Mouse (Mus musculus) left cerebral cortex, postnatal 4 days (tissue): Measurements from ENCODE around the gene Fam180a. TPM values are rescaled to one million over a fixed set of nuclear protein-coding genes. Genes with fewer than 3 reads are reported as not detected.

ENCODE experiments used
- DNase-seq: peaks from one replicate; pipeline ENCODE4 v3.0.0-alpha.2; 2022
- intact Hi-C: fragments of 180-260 bp; cut with DNase I; formaldehyde crosslinking; loops from one replicate; pipeline ENCODE4 v1.15.1; 2025
- total RNA-seq, 2 experiments: library from RNA; stranded (reverse); gene quantifications; 2 replicates each; pipeline ENCODE4 v1.2.3; 2021

Gene Fam180a
- total RNA-seq, 2 experiments from 2014 or later: 3.6 to 4.1 TPM

DNA sequence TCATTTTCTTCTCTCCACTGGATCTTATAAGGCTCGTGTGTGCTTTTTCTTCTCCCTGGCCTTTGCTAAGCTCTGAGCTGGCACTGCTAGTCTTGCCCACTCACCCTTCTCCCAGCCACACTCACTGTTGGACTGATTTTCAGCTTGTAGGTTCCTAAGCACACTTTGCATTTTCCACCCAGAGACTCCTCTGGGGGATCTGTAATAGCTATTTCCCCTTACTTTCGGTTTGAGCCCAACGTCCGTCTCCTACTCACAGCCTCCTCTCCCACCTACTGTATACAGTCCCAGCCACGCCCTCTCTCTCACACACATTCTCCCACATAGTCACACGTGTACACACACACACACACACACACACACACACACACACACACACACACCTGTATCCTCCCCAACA is 6.1 kb downstream of the Fam180a start:
- intact Hi-C loops: no loop called here
- DNase-seq: no peak

GRCm38 (mm10) chr6:35313520-35313919 is 12.4 kb downstream of the Fam180a start:
- intact Hi-C loops: no loop called here
- no peak for DNase-seq

DNA sequence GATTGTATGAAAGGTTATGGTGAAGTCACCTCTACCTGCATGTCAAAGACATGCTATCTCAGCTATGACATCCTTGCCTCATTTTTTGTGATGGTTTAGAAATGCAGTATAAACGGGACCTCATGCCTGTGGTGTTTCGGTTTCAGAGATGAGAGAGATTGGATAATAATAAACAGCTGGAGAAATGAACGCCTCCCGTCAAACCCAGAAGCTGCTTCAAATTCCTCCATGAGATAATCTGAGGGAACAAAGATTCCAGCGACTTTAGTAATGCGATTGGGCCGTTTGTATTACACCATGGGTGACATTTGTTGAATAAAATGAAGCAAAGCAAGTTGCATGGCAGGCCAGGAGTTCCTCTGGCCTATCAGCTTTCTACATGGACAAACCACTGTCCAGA is 16.5 kb downstream of the Fam180a start:
- no peak for DNase-seq
- intact Hi-C loops: no loop called here

DNA sequence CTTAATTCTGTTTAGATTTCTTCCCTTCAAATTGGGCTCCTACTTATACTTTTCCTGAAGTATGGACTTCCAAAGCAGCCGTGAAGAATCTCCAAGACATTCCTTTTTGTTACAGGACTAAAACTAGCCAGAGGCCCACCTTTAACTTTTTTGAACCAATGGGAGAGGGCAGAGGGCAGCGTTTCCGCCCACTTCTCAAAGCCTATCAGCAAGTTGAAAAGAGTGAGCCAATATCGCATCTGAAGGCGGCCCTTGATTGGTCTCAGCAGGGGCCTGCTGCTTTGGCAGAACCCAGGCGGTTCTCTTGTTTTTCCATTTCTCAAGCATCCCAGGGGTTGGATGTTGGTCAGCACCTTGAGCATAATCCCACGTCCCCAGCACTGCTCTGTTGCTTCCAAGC is 17.9 kb downstream of the Fam180a start, which contains the start of gene Slc13a4:
Gene Slc13a4 (minus strand): TSS at position 95 of the 400 bp plus-strand sequence.
- intact Hi-C loops: no loop called here
- DNase-seq: no peak

GRCm38 (mm10) chr6:35307136-35307535 is 18.8 kb downstream of the Fam180a start:
- intact Hi-C loops: no loop called here
- DNase-seq: peak; percentile 43

DNA sequence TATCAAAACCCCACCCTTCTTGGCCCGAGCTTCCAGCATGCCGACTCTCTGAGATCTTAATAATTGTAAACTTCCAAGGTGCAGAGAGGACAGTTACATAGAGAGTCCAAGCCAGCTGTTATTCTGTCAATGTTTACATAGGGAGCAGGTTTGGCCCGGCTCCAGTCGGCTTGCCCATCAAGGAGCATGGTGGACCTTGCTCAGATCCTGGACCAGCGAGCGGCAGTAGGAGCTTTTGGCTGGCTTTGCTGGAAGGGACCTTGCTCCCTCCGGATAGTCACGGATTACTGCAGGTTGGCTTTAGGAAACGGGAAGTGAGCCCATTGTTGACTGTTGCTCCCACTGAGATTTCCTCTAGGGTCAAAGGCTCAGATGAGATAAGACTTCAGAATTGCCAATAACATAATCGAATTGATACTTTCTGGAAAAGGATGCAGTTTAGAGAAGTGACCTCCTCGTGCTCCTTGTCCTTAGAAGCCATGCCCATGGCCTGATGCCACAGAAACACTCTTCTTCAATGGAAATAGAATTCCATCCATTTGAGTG is 22.5 kb downstream of the Fam180a start:
- no peak for DNase-seq
- intact Hi-C loops: no loop called here

DNA sequence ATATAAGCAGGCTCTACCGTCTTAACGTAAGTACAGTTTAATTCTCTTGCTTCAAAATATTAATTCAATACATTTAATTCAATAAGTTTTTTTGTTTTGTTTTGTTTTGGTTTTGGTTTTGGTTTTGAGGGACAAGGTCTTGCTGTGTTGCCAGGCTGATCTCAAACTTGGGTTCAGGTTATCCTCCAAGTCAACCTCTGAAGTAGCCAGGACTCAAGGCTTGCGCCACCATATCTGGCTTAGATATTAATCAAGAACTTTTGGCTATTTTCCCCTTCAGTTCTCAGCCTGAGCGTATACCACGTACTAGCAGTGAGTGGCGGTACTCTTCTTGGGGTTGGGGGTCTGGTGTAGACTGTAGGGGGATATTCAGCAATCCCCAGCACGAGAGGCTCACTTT is 23.4 kb downstream of the Fam180a start:
- intact Hi-C loops: no loop called here
- no peak for DNase-seq

GRCm38 (mm10) chr6:35298323-35298722 is 27.6 kb downstream of the Fam180a start:
- intact Hi-C loops: no loop called here
- no peak for DNase-seq

DNA sequence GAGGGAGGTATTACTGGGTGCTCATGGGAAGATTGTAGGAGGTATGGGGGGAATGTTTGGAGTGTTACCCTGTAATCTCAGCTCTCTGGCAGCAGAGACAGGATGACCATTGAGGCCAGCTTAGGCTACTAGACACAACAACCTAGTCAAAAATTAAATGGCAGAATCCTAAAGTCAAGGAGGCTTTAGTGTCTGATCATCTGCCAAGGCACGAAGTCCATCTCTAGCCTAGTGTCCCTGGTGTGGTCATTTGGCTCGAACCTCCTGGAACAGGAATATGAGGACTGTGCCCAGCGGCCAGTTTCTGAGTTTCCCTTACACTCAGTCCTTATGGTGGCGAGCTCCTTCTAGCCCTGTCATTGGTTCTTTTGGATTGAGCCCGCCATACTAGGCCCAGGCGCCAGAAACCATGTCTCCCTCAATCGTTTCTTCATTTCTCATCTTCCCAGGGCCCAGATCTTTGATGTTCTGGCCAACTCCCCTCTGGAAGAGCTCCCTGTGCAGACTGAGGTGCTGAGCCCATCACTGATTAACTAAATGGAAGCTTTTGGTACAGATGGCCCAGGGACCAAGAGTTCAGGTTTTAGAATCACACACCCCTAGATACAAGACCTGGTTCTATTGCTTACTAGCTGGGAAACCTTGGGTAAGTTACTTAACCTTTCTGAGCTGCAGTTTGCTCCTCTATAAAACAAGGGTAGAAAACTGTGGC is 28.3 kb downstream of the Fam180a start:
- DNase-seq: no peak
- intact Hi-C loops: no loop called here

GRCm38 (mm10) chr6:35297001-35297400 is 28.9 kb downstream of the Fam180a start:
- no peak for DNase-seq
- intact Hi-C loops: no loop called here

- intact Hi-C loops: no loop called here
- DNase-seq: no peak
Measured at GRCm38 (mm10) chr6:35294964-35295363, 31.0 kb downstream of the Fam180a start.

- DNase-seq: no peak
Measured at GRCm38 (mm10) chr6:35289676-35290075, 36.3 kb downstream of the Fam180a start.

DNA sequence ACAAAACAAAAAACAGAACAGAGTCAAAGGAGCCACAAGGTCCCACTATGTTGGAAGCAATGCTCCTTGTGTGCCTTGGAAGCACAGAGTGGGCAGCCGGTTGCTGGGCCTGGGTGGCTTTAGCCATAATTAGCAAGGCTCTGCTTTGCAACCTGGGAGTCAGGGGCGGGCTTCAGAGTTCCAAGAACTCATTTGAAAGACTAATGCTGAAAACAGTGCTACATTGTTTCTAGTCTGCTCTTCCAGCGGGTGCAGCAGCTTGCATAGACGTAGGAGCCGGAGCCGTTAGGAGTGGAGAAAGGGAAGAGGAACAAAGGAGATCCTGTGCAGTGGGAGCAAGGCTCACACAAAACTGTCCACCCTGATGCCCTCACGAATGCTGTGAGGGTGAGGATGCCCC is 37.0 kb downstream of the Fam180a start:
- intact Hi-C loops: no loop called here
- no peak for DNase-seq

More at GRCm38 (mm10) chr6:35289676-35290075, 36.3 kb downstream of the Fam180a start:
- intact Hi-C loops: no loop called here

DNA sequence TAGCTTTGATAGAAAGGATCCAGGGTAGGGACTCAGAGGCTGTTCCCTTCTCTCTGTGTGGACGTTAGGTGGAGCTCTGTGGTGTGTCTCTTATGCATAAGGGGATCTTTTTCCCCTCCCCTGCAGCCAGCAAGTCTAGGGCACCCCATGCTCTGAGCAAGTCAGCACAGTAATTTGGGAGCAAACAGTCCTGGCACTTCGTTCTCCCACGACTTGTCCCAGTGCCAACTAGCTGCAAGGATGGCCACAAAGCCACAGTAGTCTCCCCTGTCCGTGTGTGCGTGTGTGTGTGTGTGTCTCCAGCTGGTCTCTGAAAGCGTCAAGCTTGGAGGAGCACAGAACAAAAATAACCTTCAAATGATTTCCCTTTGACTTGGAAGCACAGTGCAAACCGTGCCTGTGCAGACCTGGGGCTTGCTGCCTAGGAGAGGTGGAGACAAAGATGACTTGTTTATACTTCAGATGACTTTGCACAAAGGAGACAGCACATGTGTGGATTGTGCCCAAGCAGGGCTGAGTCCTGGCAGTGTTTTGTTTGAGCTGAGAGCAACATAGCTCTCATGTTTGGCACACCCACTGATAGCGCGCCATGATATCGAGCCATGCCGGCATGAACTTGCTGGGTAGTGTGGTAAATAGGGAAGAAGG is 37.7 kb downstream of the Fam180a start:
- intact Hi-C loops: no loop called here
- peak; percentile 67 for DNase-seq

GRCm38 (mm10) chr6:35279306-35279705 is 46.6 kb downstream of the Fam180a start:
- intact Hi-C loops: no loop called here
- no peak for DNase-seq

- intact Hi-C loops: no loop called here
- DNase-seq: no peak
Measured at GRCm38 (mm10) chr6:35277903-35278587, 47.9 kb downstream of the Fam180a start.

GRCm38 (mm10) chr6:35273391-35274082 is 52.4 kb downstream of the Fam180a start:
- DNase-seq: no peak
- intact Hi-C loops: no loop called here

GRCm38 (mm10) chr6:35271868-35272765 is 53.8 kb downstream of the Fam180a start:
- intact Hi-C loops: no loop called here
- DNase-seq: no peak

GRCm38 (mm10) chr6:35271094-35271855 is 54.7 kb downstream of the Fam180a start:
- DNase-seq: peak; percentile 63
- intact Hi-C loops: no loop called here
